8 mouse cellular contexts compared by ENCODE assay signal in genomic region chr7:130692943-130693799, GRCm38 (mm10).
DNase-seq lines count a peak whose midpoint lies in the region; ATAC-seq and TF ChIP-seq lines count a peak whose summit lies in the region.

No protein-coding gene starts in this region.

- TF ChIP-seq CTCF in liver, adult 2 months (IDR thresholded peaks at IDR 0.05; ENCODE audit: low read depth, low read length) = no peak

- WGBS in forebrain, embryonic 10.5 days = 2% methylated on average over 19 of the region's 19 CpGs
- 71% methylated on average over 19 of the region's 19 CpGs for WGBS in liver, adult 2 months

- intact Hi-C loops in heart, postnatal 25 days (cut with DNase I) = loop anchor here (2.0 kb wide), 1 partner anchor 88 kb away; no protein-coding TSS in a partner anchor

- H3K9me3 ChIP-seq in forebrain, embryonic 10.5 days = no peaks in the 10 kb centered on the region

- H3K27ac ChIP-seq in forebrain, embryonic 10.5 days = peak overlapping the region; percentile 97
- no peak overlapping the region for H3K27ac ChIP-seq in liver, adult 2 months (replicated peaks; ENCODE audit: insufficient read depth, low read depth, low read length)

- H3K9ac ChIP-seq in liver, adult 2 months (ENCODE audit: low read depth, low read length) = peak overlapping the region; percentile 0

- peaks cover 79% of the 10 kb centered on the region for H3K4me1 ChIP-seq in forebrain, embryonic 10.5 days
- peaks cover 16% of the 10 kb centered on the region for H3K4me1 ChIP-seq in liver, adult 2 months (ENCODE audit: control insufficient read depth, insufficient read depth, low read length)

- TF ChIP-seq POLR2A in liver, adult 2 months (IDR thresholded peaks at IDR 0.05; ENCODE audit: extremely low read depth, insufficient read depth, low read length) = no peak

- H3K79me2 ChIP-seq in liver, adult 2 months (ENCODE audit: control insufficient read depth, insufficient read depth, low read length) = peaks cover 22% of the 10 kb centered on the region; the same call in 1 of the 2 replicates

- H3K36me3 ChIP-seq in forebrain, embryonic 10.5 days (replicated peaks) = peaks cover 13% of the 10 kb centered on the region
- H3K36me3 ChIP-seq in liver, adult 2 months (ENCODE audit: control insufficient read depth, insufficient read depth, low read length) = no peaks in the 10 kb centered on the region

- ATAC-seq in activated CD4-positive, CD25-positive, alpha-beta regulatory T cell, adult 4 months = peak; percentile 28

- DNase-seq in heart, adult 11 months = peak; percentile 90
- DNase-seq in heart, postnatal 25 days (ENCODE audit: low spot score) = no peak
- peak; percentile 37 for DNase-seq in forebrain, embryonic 10.5 days (ENCODE audit: extremely low spot score, low spot score)
- DNase-seq in induced T-regulatory cell, adult 2 months (ENCODE audit: low read depth) = peak; percentile 7
- no peak for DNase-seq in liver, adult 2 months (ENCODE audit: extremely low read depth, low read depth, low spot score)
- peak; percentile 13 to 15 for DNase-seq in right cerebral cortex, postnatal 36 days (ENCODE audit: low spot score in 2 of 2)
- no peak for DNase-seq in urinary bladder, adult 18-20 months (ENCODE audit: low spot score in 2 of 2)

- no peaks in the 10 kb centered on the region for H3K27me3 ChIP-seq in forebrain, embryonic 10.5 days (ENCODE audit: poor library complexity, severe bottlenecking)
- no peaks in the 10 kb centered on the region for H3K27me3 ChIP-seq in liver, adult 2 months (ENCODE audit: control insufficient read depth, insufficient read depth, low read length)

- peak overlapping the region; percentile 77 for H3K4me3 ChIP-seq in forebrain, embryonic 10.5 days
- H3K4me3 ChIP-seq in liver, adult 2 months (ENCODE audit: insufficient read depth, low read depth, low read length) = peak overlapping the region; percentile 37; the same call in 1 of the 2 replicates

Comparison
In these comparisons a context has a peak if more than half of its experiments do, and no peak if none do; other contexts are left out.
1. DNase-seq: peak in heart, adult 11 months (single experiment), forebrain, embryonic 10.5 days (single experiment), induced T-regulatory cell, adult 2 months (single experiment) and right cerebral cortex, postnatal 36 days (2 of 2); none in heart, postnatal 25 days (single experiment), liver, adult 2 months (single experiment) and urinary bladder, adult 18-20 months (0 of 2).